Mouse (Mus musculus): ENCODE measurements at regions not wholly inside any gene's neighbourhood (a gene's known extent, or its start where the extent isn't known, plus 50 kb on each side); places are given as distances from the start of the nearest gene placed in this dataset.
"Not testable (repeated sequence)": the region's sequence is repeated elsewhere in the genome, so short reads cannot be mapped to it uniquely, and the experiment has no call there.

GRCm38 (mm10) chr15:24348975-24349560, 1064.5 kb downstream of the Basp1 start:
- DNase-seq (ENCODE audit: low spot score), result no peak

DNA sequence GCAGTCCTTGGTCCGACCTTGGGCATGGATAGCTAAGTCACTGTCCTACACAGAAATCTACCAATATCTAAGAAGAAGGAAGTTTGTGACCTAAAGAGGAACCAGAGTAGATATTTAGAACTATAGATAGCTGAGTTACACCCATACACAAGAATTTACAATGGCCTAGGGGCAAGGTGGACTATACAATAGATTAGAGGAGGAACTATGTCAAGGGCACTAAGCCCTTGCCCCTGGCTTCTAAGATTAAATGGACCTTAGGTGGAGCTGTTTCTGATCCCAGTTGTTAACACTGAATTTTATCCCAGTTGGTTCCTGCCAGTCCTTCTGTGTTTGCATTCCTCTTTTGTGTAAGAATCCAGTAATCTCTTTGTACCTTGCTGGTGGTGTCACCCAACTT, 1077.7 kb downstream of the Basp1 start:
- DNase-seq (ENCODE audit: low spot score), result not testable (repeated sequence)

DNA sequence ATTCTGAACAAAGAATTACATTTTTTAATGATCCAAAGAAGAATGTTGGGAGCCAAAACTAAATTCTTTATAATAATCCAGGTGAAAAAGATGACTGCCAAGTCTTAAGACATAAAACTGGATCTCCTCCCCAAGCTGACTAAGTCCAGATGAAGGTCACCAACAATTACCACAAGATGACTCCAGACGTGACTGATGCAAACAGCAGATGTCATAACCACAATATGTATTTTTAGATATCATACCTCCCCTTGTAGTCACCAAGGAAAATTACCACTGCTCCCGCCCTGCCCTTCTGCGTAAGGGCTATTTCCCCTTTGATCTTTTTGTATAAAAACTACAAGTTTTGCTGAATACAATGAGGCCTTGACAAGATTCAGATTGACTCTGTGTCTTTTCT, 1110.4 kb downstream of the Basp1 start:
- not testable (repeated sequence) for DNase-seq (ENCODE audit: low spot score)

DNA sequence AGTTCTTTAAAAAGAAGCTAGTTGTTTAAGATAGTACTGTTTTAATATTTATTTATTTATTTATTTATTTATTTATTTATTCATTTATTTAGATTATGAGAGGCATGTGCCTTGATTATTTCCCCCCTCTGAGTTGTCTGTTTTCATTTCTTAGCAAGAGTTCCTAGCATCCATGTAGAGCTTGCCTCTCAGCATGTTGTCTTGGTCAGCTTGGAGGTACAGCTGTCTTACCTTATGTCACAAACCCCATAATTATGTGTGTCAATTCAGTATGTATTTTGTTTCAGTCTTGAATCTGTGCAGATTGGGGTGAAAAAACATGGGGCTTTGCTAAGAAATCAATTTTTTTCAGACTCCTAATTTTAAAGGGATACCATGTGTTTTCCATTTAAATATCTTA, 1116.3 kb downstream of the Basp1 start:
- no peak for DNase-seq (ENCODE audit: low spot score)

DNA sequence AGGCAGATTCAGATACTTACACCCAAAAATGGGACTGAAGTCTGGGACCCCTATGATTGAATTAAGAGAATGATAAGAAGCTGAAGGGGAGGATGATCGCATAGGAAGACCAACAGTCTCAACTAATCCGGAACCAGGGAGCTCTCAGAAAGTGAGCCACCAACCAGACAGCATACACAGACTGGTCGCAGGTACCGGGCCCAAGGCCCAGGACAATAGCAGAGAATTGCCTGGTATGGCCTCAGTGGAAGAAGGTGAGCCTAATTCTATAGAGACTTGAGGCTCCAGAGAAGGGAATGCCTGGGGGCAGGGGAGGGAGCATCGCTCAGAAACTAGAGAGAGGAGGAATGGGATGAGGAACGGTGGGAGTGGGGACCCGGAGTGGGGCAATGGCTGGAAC, 1116.8 kb downstream of the Basp1 start:
- DNase-seq (ENCODE audit: low spot score), result no peak

- DNase-seq (ENCODE audit: low spot score), result no peak
Observed at GRCm38 (mm10) chr15:24275100-24275499, 1138.5 kb downstream of the Basp1 start.

DNA sequence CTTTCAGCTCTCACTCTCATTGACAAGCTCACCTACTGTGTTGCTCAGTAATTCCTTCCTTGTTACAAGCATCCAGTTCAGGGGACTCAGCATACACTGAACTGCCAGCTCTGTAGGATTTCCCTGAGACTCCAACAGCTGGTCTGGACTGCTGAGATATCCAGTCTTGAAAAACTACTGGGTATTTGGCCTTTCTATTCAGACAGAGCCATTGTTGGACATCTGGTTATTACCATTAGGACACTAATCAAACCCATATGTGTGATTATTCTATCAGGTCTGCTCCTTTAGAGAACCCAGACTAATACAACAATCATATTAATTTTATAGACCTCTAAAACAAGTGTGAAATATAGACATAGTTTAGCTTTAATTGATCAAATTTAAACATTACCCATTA, 1146.2 kb downstream of the Basp1 start:
- no peak for DNase-seq (ENCODE audit: low spot score)
